Mouse (Mus musculus) left cerebral cortex, adult 2 months (tissue): ENCODE measurements around the gene Pam. TPM values are rescaled to one million over a fixed set of nuclear protein-coding genes. Genes with fewer than 3 reads are reported as not detected.
A peak's percentile ranks its signal among the peaks of the same experiment; 100 is the strongest.

Experiments used
- DNase-seq, 2 experiments: peaks; one replicate each; pipeline ENCODE4 v3.0.0; 2021 to 2022; ENCODE audit warnings: low spot score in 2 of 2, mixed read lengths in 1 of 2; ENCODE audit errors: extremely low spot score in 1 of 2
- H3K27ac ChIP-seq: fragments of 200-600 bp; 2 replicates; pipeline ENCODE4 v1.8.1; 2022
- H3K4me3 ChIP-seq: fragments of 200-600 bp; 2 replicates; pipeline ENCODE4 v1.8.1; 2022
- CTCF ChIP-seq: fragments of 200-600 bp; IDR thresholded peaks from 2 replicates; pipeline ENCODE4 v1.8.1; 2022; ENCODE audit warnings: antibody characterized with exemption, mild to moderate bottlenecking, moderate library complexity
- intact Hi-C: fragments of 180-260 bp; cut with DNase I; formaldehyde crosslinking; loops from one replicate; pipeline ENCODE4 v1.15.1; 2025
- total RNA-seq, 2 experiments: library from RNA; stranded (reverse); gene quantifications; 2 replicates each; pipeline ENCODE4 v1.2.3; 2021

The Pam gene
- total RNA-seq, 2 experiments from 2014 or later: 258 to 269 TPM

GRCm38 (mm10) chr1:97828087-97828486 is 267.4 kb downstream of the Pam start:
- Histone ChIP-seq H3K27ac (peak overlapping the region; percentile 45; the same call in 1 of the 2 replicates), H3K4me3 (no peak overlapping the region)
- TF ChIP-seq CTCF: no peak
- DNase-seq: no peak
- intact Hi-C loops: loop anchor here (2.0 kb wide), 1 partner anchor 365 kb away; no protein-coding TSS in a partner anchor

- no peak for TF ChIP-seq CTCF
- Histone ChIP-seq H3K4me3 (no peak overlapping the region), H3K27ac (peak overlapping the region; percentile 45; the same call in 1 of the 2 replicates)
- intact Hi-C loops: no loop called here
- DNase-seq: no peak
Measured at GRCm38 (mm10) chr1:97827566-97827965, 267.9 kb downstream of the Pam start.

GRCm38 (mm10) chr1:97822904-97823303 is 272.5 kb downstream of the Pam start:
- TF ChIP-seq CTCF: no peak
- no peak for DNase-seq
- Histone ChIP-seq H3K4me3 (no peak overlapping the region), H3K27ac (no peak overlapping the region)
- intact Hi-C loops: no loop called here

GRCm38 (mm10) chr1:97822203-97822602 is 273.2 kb downstream of the Pam start:
- no peak for DNase-seq
- Histone ChIP-seq H3K27ac (no peak overlapping the region), H3K4me3 (no peak overlapping the region)
- no peak for TF ChIP-seq CTCF
- intact Hi-C loops: no loop called here

GRCm38 (mm10) chr1:97821282-97821681 is 274.2 kb downstream of the Pam start:
- no peak overlapping the region for H3K4me3 ChIP-seq
- intact Hi-C loops: no loop called here
- no peak overlapping the region for H3K27ac ChIP-seq
- no peak for DNase-seq
- TF ChIP-seq CTCF: no peak

- Histone ChIP-seq H3K4me3 (no peak overlapping the region), H3K27ac (no peak overlapping the region)
- no peak for DNase-seq
- TF ChIP-seq CTCF: peak; percentile 77
- intact Hi-C loops: loop anchor here (2.0 to 5.0 kb wide), 4 partner anchors 368 to 713 kb away; no protein-coding TSS in a partner anchor
Measured at GRCm38 (mm10) chr1:97809255-97809912, 286.1 kb downstream of the Pam start.

GRCm38 (mm10) chr1:97804520-97804919 is 290.9 kb downstream of the Pam start:
- H3K4me3 ChIP-seq: no peak overlapping the region
- TF ChIP-seq CTCF: no peak
- intact Hi-C loops: loop anchor here (5.0 kb wide), 1 partner anchor 767 kb away; no protein-coding TSS in a partner anchor
- DNase-seq: no peak
- no peak overlapping the region for H3K27ac ChIP-seq

GRCm38 (mm10) chr1:97802207-97802902 is 293.1 kb downstream of the Pam start:
- H3K27ac ChIP-seq: no peak overlapping the region
- intact Hi-C loops: loop anchor here (5.0 kb wide), 1 partner anchor 765 kb away; no protein-coding TSS in a partner anchor
- H3K4me3 ChIP-seq: no peak overlapping the region
- peak; percentile 80 for TF ChIP-seq CTCF
- DNase-seq: no peak

- no peak for DNase-seq
- Histone ChIP-seq H3K27ac (no peak overlapping the region), H3K4me3 (no peak overlapping the region)
- intact Hi-C loops: no loop called here
- no peak for TF ChIP-seq CTCF
Measured at GRCm38 (mm10) chr1:97795936-97796335, 299.5 kb downstream of the Pam start.

GRCm38 (mm10) chr1:97794110-97794509 is 301.3 kb downstream of the Pam start:
- TF ChIP-seq CTCF: no peak

GRCm38 (mm10) chr1:97788490-97788889 is 307.0 kb downstream of the Pam start:
- H3K27ac ChIP-seq: no peak overlapping the region
- H3K4me3 ChIP-seq: no peak overlapping the region
- intact Hi-C loops: no loop called here
- TF ChIP-seq CTCF: no peak
- DNase-seq: no peak

More at GRCm38 (mm10) chr1:97794110-97794509, 301.3 kb downstream of the Pam start:
- H3K27ac ChIP-seq: no peak overlapping the region
- no peak overlapping the region for H3K4me3 ChIP-seq
- intact Hi-C loops: no loop called here
- no peak for DNase-seq

- no peak for DNase-seq
- H3K4me3 ChIP-seq: no peak overlapping the region
- no peak overlapping the region for H3K27ac ChIP-seq
- intact Hi-C loops: no loop called here
- no peak for TF ChIP-seq CTCF
Measured at GRCm38 (mm10) chr1:97787674-97788073, 307.8 kb downstream of the Pam start.
